ENCODE assay signal across 8 mouse cellular contexts in the genomic region with DNA sequence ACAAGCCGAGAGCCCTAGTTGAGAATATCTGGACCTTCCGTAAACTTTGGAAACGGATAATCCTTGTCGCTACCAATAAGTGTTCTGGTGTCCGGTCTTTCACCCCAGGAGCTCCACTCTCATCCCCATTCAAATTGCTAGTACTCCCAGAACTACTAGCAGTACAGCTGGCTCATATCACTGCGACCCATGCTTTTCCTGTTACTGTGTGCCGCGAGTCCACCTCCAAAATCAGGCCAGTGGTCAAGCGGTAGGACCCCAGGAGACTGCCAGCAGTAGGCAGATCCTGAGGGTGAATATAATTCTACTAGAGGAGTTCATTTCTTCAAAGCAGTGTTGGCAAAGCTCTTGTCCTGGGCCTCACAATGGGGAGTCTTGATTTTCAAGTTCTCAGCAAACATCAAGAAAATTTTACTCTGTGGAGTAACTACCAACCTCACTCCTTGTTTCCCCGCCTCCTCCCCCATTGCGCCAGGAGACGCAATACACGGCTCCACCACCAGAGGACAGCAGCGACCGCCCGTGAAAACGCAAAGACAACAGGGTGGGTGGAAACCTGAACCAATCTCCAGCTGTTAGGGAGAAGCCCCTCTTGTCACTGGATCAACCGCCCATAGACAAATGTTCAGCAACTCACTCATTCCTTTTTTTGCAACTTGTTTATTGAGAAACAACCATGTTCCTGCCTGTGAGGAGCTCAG. TPM values are rescaled to one million over a fixed set of nuclear protein-coding genes. Genes with fewer than 3 reads are reported as not detected.
DNase-seq lines count a peak whose midpoint lies in the region; ATAC-seq lines count a peak whose summit lies in the region.

No protein-coding gene starts in this region.

- H3K4me3 ChIP-seq in hindbrain, embryonic 12.5 days: peak overlapping the region; percentile 98; the same call in 1 of the 2 replicates

- 0 out of 2 replicates have a peak overlapping the region, but pooled peaks have one; percentile 100 for H3K9ac ChIP-seq in hindbrain, embryonic 12.5 days

- H3K4me1 ChIP-seq in hindbrain, embryonic 12.5 days: peaks cover 74% of the 10 kb centered on the region

- H3K36me3 ChIP-seq in hindbrain, embryonic 12.5 days: peaks cover 34% of the 10 kb centered on the region

- 20% methylated on average over 18 of the region's 18 CpGs for WGBS in hindbrain, embryonic 12.5 days

- H3K27ac ChIP-seq in hindbrain, embryonic 12.5 days: peak overlapping the region; percentile 100

- no peaks in the 10 kb centered on the region for H3K9me3 ChIP-seq in hindbrain, embryonic 12.5 days (replicated peaks)

- no peaks in the 10 kb centered on the region for H3K27me3 ChIP-seq in hindbrain, embryonic 12.5 days

- DNase-seq in NIH3T3 (ENCODE audit: low read depth): peak; percentile 94
- peak; percentile 94 for DNase-seq in cerebellum, postnatal 14 days
- DNase-seq in frontal cortex, postnatal 14 days (ENCODE audit: low spot score in 2 of 2): peak; percentile 85 to 93
- peak; percentile 88 to 90 for DNase-seq in layer of hippocampus, postnatal 36 days
- peak; percentile 93 for DNase-seq in lung, postnatal 36 days
- peak; percentile 89 for DNase-seq in retina, postnatal 1 day
- DNase-seq in urinary bladder, adult 18-20 months (ENCODE audit: low spot score in 2 of 2): peak; percentile 84 to 88

- H3K4me2 ChIP-seq in hindbrain, embryonic 12.5 days (replicated peaks): peak overlapping the region; percentile 100

- ATAC-seq in hindbrain, embryonic 12.5 days (ENCODE audit: low FRiP score): no peak

RNA-seq across cellular contexts. Expression of gene Rhof, which starts 0.7 kb away (rescaled TPM):
- polyA plus RNA-seq in hindbrain, embryonic 12.5 days (2016; fragmentation: Nextera tagmentation; extraction: Ambion mirVana): 2.6 and 2.8 TPM in 2 replicates
- 10 to 100 TPM; 43.0 to 48.0 TPM for total RNA-seq in layer of hippocampus, postnatal 36 days (2021)

RNA-seq across cellular contexts. Expression of gene Setd1b, which starts 8.8 kb away (rescaled TPM):
- 13.8 and 14.3 TPM in 2 replicates for polyA plus RNA-seq in hindbrain, embryonic 12.5 days (2016; fragmentation: Nextera tagmentation; extraction: Ambion mirVana)
- total RNA-seq in layer of hippocampus, postnatal 36 days (2021): 10 to 100 TPM; 31.4 to 36.2 TPM

RNA-seq across cellular contexts. Expression of gene Psmd9, which starts 36.0 kb away (rescaled TPM):
- 70.2 and 74.6 TPM in 2 replicates for polyA plus RNA-seq in hindbrain, embryonic 12.5 days (2016; fragmentation: Nextera tagmentation; extraction: Ambion mirVana)
- 10 to 100 TPM; 28.2 to 30.8 TPM for total RNA-seq in layer of hippocampus, postnatal 36 days (2021)

RNA-seq across cellular contexts. Expression of gene Hpd, which starts 49.3 kb away (rescaled TPM):
- polyA plus RNA-seq in hindbrain, embryonic 12.5 days (2016; fragmentation: Nextera tagmentation; extraction: Ambion mirVana): not detected in 2 replicates
- not detected for total RNA-seq in layer of hippocampus, postnatal 36 days (2021)
